Mouse (Mus musculus): ENCODE measurements around the gene Taf12. TPM values are rescaled to one million over a fixed set of nuclear protein-coding genes. Genes with fewer than 3 reads are reported as not detected.
"Not testable (repeated sequence)": the region's sequence is repeated elsewhere in the genome, so short reads cannot be mapped to it uniquely, and the experiment has no call there.

The Taf12 gene
- polyA plus RNA-seq, 1 experiment, result 26.6 TPM

DNA sequence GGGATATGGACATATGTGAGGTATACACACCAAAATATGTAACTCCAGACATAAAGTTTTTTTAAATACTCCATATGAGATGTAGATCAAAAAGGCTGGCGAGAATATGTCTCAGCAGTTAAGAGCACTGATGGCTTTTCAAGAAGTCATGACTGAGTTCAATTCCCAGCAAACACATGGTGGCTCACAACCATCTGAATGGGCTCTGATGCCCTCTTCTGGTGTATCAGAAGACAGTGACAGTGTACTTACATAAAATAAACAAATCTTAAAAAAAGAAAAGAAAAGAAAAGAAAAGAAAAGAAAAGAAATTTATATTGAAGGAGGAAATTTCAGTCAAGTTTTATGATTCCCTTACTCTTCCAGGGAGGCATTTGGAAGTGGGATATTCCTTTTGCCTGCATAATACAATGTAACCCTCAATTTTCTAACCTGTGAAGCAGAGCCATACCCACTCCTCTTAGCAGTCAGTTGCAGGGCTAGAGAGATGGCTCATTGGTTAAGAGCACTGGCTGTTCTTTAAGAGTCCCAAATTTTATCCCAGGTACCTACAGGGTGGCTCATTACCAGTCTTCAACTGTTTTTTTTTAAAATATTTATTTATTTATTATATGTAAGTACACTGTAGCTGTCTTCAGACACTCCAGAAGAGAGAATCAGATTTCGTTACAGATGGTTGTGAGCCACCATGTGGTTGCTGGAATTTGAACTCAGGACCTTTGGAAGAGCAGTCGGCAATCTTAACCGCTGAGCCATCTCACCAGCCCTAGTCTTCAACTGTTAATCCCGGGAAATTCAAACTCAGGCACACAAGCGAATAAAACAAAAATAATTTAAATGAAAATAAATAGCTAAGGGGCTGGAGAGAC, 5.1 kb upstream of the Taf12 start:
- H3K4me2 ChIP-seq (ENCODE audit: low read depth), result no peak overlapping the region
- no peak overlapping the region for H3ac ChIP-seq (ENCODE audit: control insufficient read depth, insufficient read length)
- TF ChIP-seq MYOG (IDR thresholded peaks at IDR 0.05; ENCODE audit: control insufficient read depth in 1 of 3, insufficient read depth in 1 of 3, insufficient read length in 2 of 3, low read depth in 2 of 3), result no peak
- TF ChIP-seq E2F4 (IDR thresholded peaks at IDR 0.05; ENCODE audit: insufficient read depth), result no peak
- TF ChIP-seq POLR2A (IDR thresholded peaks at IDR 0.05; ENCODE audit: insufficient read length, low read depth), result no peak
- TF ChIP-seq CEBPB (IDR thresholded peaks at IDR 0.05; ENCODE audit: insufficient read depth, poor library complexity, severe bottlenecking), result no peak
- no peak for TF ChIP-seq MYOD1 (IDR thresholded peaks at IDR 0.05; ENCODE audit: control insufficient read depth in 1 of 3, insufficient read length in 2 of 3, low read depth in 2 of 3)
- TF ChIP-seq MAX (IDR thresholded peaks at IDR 0.05; ENCODE audit: low read depth), result no peak
- no peak for TF ChIP-seq USF1 (IDR thresholded peaks at IDR 0.05; ENCODE audit: low read depth)
- no peak for TF ChIP-seq SRF (IDR thresholded peaks at IDR 0.05; ENCODE audit: control insufficient read depth, insufficient read length, low read depth)
- no peak for TF ChIP-seq REST (IDR thresholded peaks at IDR 0.05; ENCODE audit: insufficient read depth, insufficient read length)
- no peak for TF ChIP-seq POLR2AphosphoS2 (IDR thresholded peaks at IDR 0.05; ENCODE audit: insufficient read length, low read depth)
- TF ChIP-seq TCF3 (IDR thresholded peaks at IDR 0.05; ENCODE audit: insufficient read length, low read depth), result no peak
- no peak overlapping the region for H3K4me3 ChIP-seq
- H3K79me2 ChIP-seq (ENCODE audit: control insufficient read depth, insufficient read depth), result no peaks in the 10 kb centered on the region
- no peaks in the 10 kb centered on the region for H3K36me3 ChIP-seq (ENCODE audit: control insufficient read depth, insufficient read depth)
- no peaks in the 10 kb centered on the region for H3K27me3 ChIP-seq (ENCODE audit: control insufficient read depth, insufficient read depth, insufficient read length)

DNA sequence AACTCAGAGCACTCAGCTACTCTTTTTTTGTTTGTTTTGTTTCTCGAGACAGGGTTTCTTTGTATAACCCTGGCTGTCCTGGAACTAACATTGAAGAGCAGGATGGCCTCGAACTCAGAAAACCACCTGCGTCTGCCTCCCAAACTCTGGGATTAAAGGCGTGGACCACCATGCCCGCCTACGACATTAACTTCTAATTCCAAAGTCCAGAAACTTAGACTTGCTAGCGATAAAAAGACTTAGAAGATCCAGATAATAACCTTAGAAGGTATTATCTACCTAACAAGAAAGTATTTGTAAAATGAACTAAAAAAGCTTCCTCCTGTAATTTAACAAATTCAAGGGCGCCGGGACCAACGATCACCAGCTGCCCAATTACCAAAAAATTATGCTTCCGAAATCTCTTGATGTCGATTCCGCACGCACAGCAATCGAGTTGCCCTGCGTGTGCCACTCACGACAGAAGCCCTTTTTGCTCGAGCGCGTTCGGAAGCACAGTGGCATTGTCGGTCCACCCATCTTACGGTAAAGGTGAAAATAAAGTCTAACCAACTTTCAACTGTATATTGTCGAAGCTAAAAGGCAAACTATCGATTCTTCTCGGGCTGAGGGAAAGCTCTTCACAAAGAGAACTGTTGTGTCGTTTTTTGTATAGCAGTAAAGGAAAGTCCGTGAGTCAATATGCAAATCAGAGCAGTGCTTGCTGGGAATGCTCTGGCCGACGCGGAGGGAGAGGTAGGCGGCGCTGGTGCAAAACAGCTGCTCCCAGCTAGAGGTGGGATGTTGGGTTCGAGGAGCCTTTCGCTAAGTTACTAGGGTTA, 4.2 kb upstream of the Taf12 start:
- H3K79me2 ChIP-seq (ENCODE audit: control insufficient read depth, insufficient read depth), result peaks cover 1% of the 10 kb centered on the region
- no peaks in the 10 kb centered on the region for H3K27me3 ChIP-seq (ENCODE audit: control insufficient read depth, insufficient read depth, insufficient read length)
- peak overlapping the region; percentile 100 for H3K4me2 ChIP-seq (ENCODE audit: low read depth)
- TF ChIP-seq USF1 (IDR thresholded peaks at IDR 0.05; ENCODE audit: low read depth) (no peak), MYOG (IDR thresholded peaks at IDR 0.05; ENCODE audit: control insufficient read depth in 1 of 3, insufficient read depth in 1 of 3, insufficient read length in 2 of 3, low read depth in 2 of 3) (peak; percentile 62 to 91 (median 86)), POLR2AphosphoS2 (IDR thresholded peaks at IDR 0.05; ENCODE audit: insufficient read length, low read depth) (peak; percentile 95), CEBPB (IDR thresholded peaks at IDR 0.05; ENCODE audit: insufficient read depth, poor library complexity, severe bottlenecking) (peak; percentile 89), REST (IDR thresholded peaks at IDR 0.05; ENCODE audit: insufficient read depth, insufficient read length) (no peak), MAX (IDR thresholded peaks at IDR 0.05; ENCODE audit: low read depth) (no peak), MYOD1 (IDR thresholded peaks at IDR 0.05; ENCODE audit: control insufficient read depth in 1 of 3, insufficient read length in 2 of 3, low read depth in 2 of 3) (peak in 2 of 3 experiments; percentile 87 to 89), TCF12 (IDR thresholded peaks at IDR 0.05; ENCODE audit: insufficient read depth, poor library complexity, severe bottlenecking) (peak; percentile 12), SRF (IDR thresholded peaks at IDR 0.05; ENCODE audit: control insufficient read depth, insufficient read length, low read depth) (no peak), POLR2A (IDR thresholded peaks at IDR 0.05; ENCODE audit: insufficient read length, low read depth) (peak; percentile 85), TCF3 (IDR thresholded peaks at IDR 0.05; ENCODE audit: insufficient read length, low read depth) (peak; percentile 12), E2F4 (IDR thresholded peaks at IDR 0.05; ENCODE audit: insufficient read depth) (no peak)
- H3K4me3 ChIP-seq, result peak overlapping the region; percentile 4
- no peak overlapping the region for H3ac ChIP-seq (ENCODE audit: control insufficient read depth, insufficient read length)
- no peaks in the 10 kb centered on the region for H3K36me3 ChIP-seq (ENCODE audit: control insufficient read depth, insufficient read depth)

DNA sequence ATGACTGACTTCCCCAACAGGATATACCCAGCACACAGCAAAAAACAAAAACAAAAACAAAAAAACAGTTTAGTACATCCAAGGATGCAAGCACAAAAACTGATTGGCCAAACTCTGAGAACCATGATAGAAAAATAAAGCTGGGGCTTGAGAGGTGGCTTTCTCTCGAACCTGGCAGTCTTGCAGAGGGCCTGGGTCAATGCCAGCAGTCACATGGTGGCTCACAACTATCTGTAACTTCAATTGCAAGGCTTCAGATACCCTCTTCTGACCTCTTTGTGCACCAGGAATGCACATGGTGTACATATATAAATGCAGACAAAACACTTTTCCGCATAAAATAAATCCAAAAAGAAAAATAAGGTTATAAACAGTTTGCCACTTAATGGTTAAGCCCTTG, 1.0 kb upstream of the Taf12 start:
- Histone ChIP-seq H3K4me2 (ENCODE audit: low read depth) (peak overlapping the region; percentile 99), H3ac (ENCODE audit: control insufficient read depth, insufficient read length) (no peak overlapping the region), H3K79me2 (ENCODE audit: control insufficient read depth, insufficient read depth) (peaks cover 23% of the 10 kb centered on the region), H3K27me3 (ENCODE audit: control insufficient read depth, insufficient read depth, insufficient read length) (no peaks in the 10 kb centered on the region), H3K36me3 (ENCODE audit: control insufficient read depth, insufficient read depth) (no peaks in the 10 kb centered on the region), H3K4me3 (peak overlapping the region; percentile 97)
- TF ChIP-seq MYOG (IDR thresholded peaks at IDR 0.05; ENCODE audit: control insufficient read depth in 1 of 3, insufficient read depth in 1 of 3, insufficient read length in 2 of 3, low read depth in 2 of 3) (no peak), TCF12 (IDR thresholded peaks at IDR 0.05; ENCODE audit: insufficient read depth, poor library complexity, severe bottlenecking) (no peak), E2F4 (IDR thresholded peaks at IDR 0.05; ENCODE audit: insufficient read depth) (no peak), MYOD1 (IDR thresholded peaks at IDR 0.05; ENCODE audit: control insufficient read depth in 1 of 3, insufficient read length in 2 of 3, low read depth in 2 of 3) (no peak), CEBPB (IDR thresholded peaks at IDR 0.05; ENCODE audit: insufficient read depth, poor library complexity, severe bottlenecking) (no peak), SRF (IDR thresholded peaks at IDR 0.05; ENCODE audit: control insufficient read depth, insufficient read length, low read depth) (no peak), REST (IDR thresholded peaks at IDR 0.05; ENCODE audit: insufficient read depth, insufficient read length) (no peak), TCF3 (IDR thresholded peaks at IDR 0.05; ENCODE audit: insufficient read length, low read depth) (no peak), POLR2AphosphoS2 (IDR thresholded peaks at IDR 0.05; ENCODE audit: insufficient read length, low read depth) (no peak), MAX (IDR thresholded peaks at IDR 0.05; ENCODE audit: low read depth) (no peak), POLR2A (IDR thresholded peaks at IDR 0.05; ENCODE audit: insufficient read length, low read depth) (no peak)

DNA sequence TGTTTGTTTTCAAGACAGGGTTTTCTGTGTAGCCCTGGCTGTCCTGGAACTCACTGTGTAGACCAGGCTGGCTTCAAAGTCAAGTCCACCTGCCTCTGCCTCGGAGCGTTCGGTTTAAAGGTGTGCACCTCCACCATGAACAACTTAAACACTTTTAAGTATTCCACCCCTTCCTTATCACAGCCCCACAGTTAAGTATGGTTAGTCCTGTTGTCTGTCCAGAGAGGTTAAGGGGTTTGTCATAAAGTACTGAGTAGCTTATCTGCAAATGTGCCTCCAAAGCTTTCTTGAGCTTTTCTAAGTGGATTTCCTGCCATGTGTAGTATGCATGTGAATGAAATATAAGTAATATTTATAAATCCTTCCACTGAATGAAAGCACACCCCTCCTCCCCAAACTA, 1.8 kb downstream of the Taf12 start:
- Histone ChIP-seq H3K79me2 (ENCODE audit: control insufficient read depth, insufficient read depth) (peaks cover 23% of the 10 kb centered on the region), H3K36me3 (ENCODE audit: control insufficient read depth, insufficient read depth) (peaks cover 3% of the 10 kb centered on the region), H3ac (ENCODE audit: control insufficient read depth, insufficient read length) (no peak overlapping the region), H3K4me2 (ENCODE audit: low read depth) (no peak overlapping the region), H3K27me3 (ENCODE audit: control insufficient read depth, insufficient read depth, insufficient read length) (no peaks in the 10 kb centered on the region), H3K4me3 (peak overlapping the region; percentile 97)
- no peak for TF ChIP-seq POLR2AphosphoS2 (IDR thresholded peaks at IDR 0.05; ENCODE audit: insufficient read length, low read depth)
- no peak for TF ChIP-seq MYOD1 (IDR thresholded peaks at IDR 0.05; ENCODE audit: control insufficient read depth in 1 of 3, insufficient read length in 2 of 3, low read depth in 2 of 3)
- no peak for TF ChIP-seq SRF (IDR thresholded peaks at IDR 0.05; ENCODE audit: control insufficient read depth, insufficient read length, low read depth)
- no peak for TF ChIP-seq MAX (IDR thresholded peaks at IDR 0.05; ENCODE audit: low read depth)
- no peak for TF ChIP-seq USF1 (IDR thresholded peaks at IDR 0.05; ENCODE audit: low read depth)
- no peak for TF ChIP-seq POLR2A (IDR thresholded peaks at IDR 0.05; ENCODE audit: insufficient read length, low read depth)
- TF ChIP-seq TCF12 (IDR thresholded peaks at IDR 0.05; ENCODE audit: insufficient read depth, poor library complexity, severe bottlenecking), result no peak

DNA sequence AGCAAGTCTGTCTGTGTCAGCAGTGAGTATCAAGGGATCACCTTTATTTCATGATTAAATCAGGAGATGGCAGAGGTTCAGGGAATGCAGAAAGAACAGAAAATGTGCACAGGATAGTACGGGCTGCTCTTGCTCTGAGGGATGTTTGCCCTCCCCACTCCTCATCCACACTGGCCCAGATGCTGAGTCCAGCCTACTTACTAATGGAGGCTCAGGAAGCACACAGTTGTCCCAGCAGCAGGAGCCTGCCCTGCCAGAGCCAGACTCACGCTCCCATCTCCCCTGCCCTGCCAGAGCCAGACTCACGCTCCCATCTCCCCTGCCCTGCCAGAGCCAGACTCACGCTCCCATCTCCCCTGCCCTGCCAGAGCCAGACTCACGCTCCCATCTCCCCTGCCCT, 14.7 kb downstream of the Taf12 start:
- H3K27me3 ChIP-seq (ENCODE audit: control insufficient read depth, insufficient read depth, insufficient read length); H3K79me2 ChIP-seq (ENCODE audit: control insufficient read depth, insufficient read depth); H3K4me2 ChIP-seq (ENCODE audit: low read depth); H3K4me3 ChIP-seq; H3ac ChIP-seq (ENCODE audit: control insufficient read depth, insufficient read length): not testable (repeated sequence)
- H3K36me3 ChIP-seq (ENCODE audit: control insufficient read depth, insufficient read depth), result peaks cover 22% of the 10 kb centered on the region

All from myocyte (in vitro differentiated cells).